Mouse (Mus musculus): ENCODE measurements around the gene Ccdc40. TPM values are rescaled to one million over a fixed set of nuclear protein-coding genes. Genes with fewer than 3 reads are reported as not detected.

Ccdc40 gene
- polyA plus RNA-seq, 1 experiment from 2014 or later = 19.1 TPM

GRCm38 (mm10) chr11:119304904-119305712 lies 76.7 kb downstream of the Ccdc40 start:
- 43% methylated on average over 16 of the region's 16 CpGs for whole genome bisulfite sequencing
- ATAC-seq (ENCODE audit: low FRiP score) = no peak

GRCm38 (mm10) chr11:119306762-119307657 lies 78.6 kb downstream of the Ccdc40 start:
- Histone ChIP-seq H3K9me3 (replicated peaks) (no peaks in the 10 kb centered on the region), H3K4me1 (no peaks in the 10 kb centered on the region; the same call in 1 of the 2 replicates), H3K27ac (no peak overlapping the region), H3K36me3 (no peaks in the 10 kb centered on the region), H3K27me3 (peaks cover 23% of the 10 kb centered on the region), H3K4me3 (no peak overlapping the region), H3K4me2 (replicated peaks) (no peak overlapping the region), H3K9ac (no peak overlapping the region)
- ATAC-seq (ENCODE audit: low FRiP score) = no peak
- 67% methylated on average over 13 of the region's 13 CpGs for WGBS

More at GRCm38 (mm10) chr11:119304904-119305712, 76.7 kb downstream of the Ccdc40 start:
- Histone ChIP-seq H3K27me3 (peaks cover 16% of the 10 kb centered on the region), H3K4me2 (replicated peaks) (no peak overlapping the region), H3K4me3 (no peak overlapping the region), H3K4me1 (peaks cover 7% of the 10 kb centered on the region), H3K27ac (no peak overlapping the region), H3K9ac (no peak overlapping the region), H3K36me3 (no peaks in the 10 kb centered on the region), H3K9me3 (replicated peaks) (no peaks in the 10 kb centered on the region)

- H3K27me3 ChIP-seq = peaks cover 23% of the 10 kb centered on the region
- no peaks in the 10 kb centered on the region for H3K36me3 ChIP-seq
- H3K4me2 ChIP-seq (replicated peaks) = no peak within 1 kb of the TSS
- no peak within 1 kb of the TSS for H3K27ac ChIP-seq
- WGBS = 45% methylated on average over 1 of the region's 1 CpGs
- H3K9ac ChIP-seq = no peak within 1 kb of the TSS
- H3K4me1 ChIP-seq = no peaks in the 10 kb centered on the region; the same call in 1 of the 2 replicates
- no peaks in the 10 kb centered on the region for H3K9me3 ChIP-seq (replicated peaks)
- no peak for ATAC-seq (ENCODE audit: low FRiP score)
- no peak within 1 kb of the TSS for H3K4me3 ChIP-seq
These were observed 79.2 kb downstream of the Ccdc40 start, which contains the start of gene Card14 for GRCm38 (mm10) chr11:119307658-119307867. Gene Card14 (plus strand): TSS chr11:119307768.

GRCm38 (mm10) chr11:119307916-119308315 lies 79.5 kb downstream of the Ccdc40 start:
- Histone ChIP-seq H3K36me3 (no peaks in the 10 kb centered on the region), H3K4me3 (no peak overlapping the region), H3K4me1 (no peaks in the 10 kb centered on the region; the same call in 1 of the 2 replicates), H3K27ac (no peak overlapping the region), H3K9ac (no peak overlapping the region), H3K4me2 (replicated peaks) (no peak overlapping the region), H3K9me3 (replicated peaks) (no peaks in the 10 kb centered on the region), H3K27me3 (peaks cover 23% of the 10 kb centered on the region)
- ATAC-seq (ENCODE audit: low FRiP score) = no peak
- 37% methylated on average over 11 of the region's 11 CpGs for WGBS

GRCm38 (mm10) chr11:119310621-119311020 lies 82.2 kb downstream of the Ccdc40 start:
- Histone ChIP-seq H3K27ac (no peak overlapping the region), H3K9me3 (replicated peaks) (no peaks in the 10 kb centered on the region), H3K9ac (no peak overlapping the region), H3K4me3 (no peak overlapping the region), H3K27me3 (peaks cover 8% of the 10 kb centered on the region), H3K4me1 (no peaks in the 10 kb centered on the region; the same call in 1 of the 2 replicates), H3K4me2 (replicated peaks) (no peak overlapping the region), H3K36me3 (no peaks in the 10 kb centered on the region)
- 18% methylated on average over 10 of the region's 10 CpGs for WGBS
- no peak for ATAC-seq (ENCODE audit: low FRiP score)

GRCm38 (mm10) chr11:119314252-119314936 lies 86.0 kb downstream of the Ccdc40 start:
- ATAC-seq (ENCODE audit: low FRiP score) = no peak
- H3K9ac ChIP-seq = no peak overlapping the region
- H3K4me1 ChIP-seq = no peaks in the 10 kb centered on the region
- H3K36me3 ChIP-seq = no peaks in the 10 kb centered on the region
- no peaks in the 10 kb centered on the region for H3K9me3 ChIP-seq (replicated peaks)
- H3K27me3 ChIP-seq = peaks cover 8% of the 10 kb centered on the region
- WGBS = 86% methylated on average over 17 of the region's 17 CpGs
- no peak overlapping the region for H3K27ac ChIP-seq
- no peak overlapping the region for H3K4me2 ChIP-seq (replicated peaks)
- H3K4me3 ChIP-seq = no peak overlapping the region

Other genes with a start within 250 kb of the Ccdc40 start
- gene Enpp7, start 240.4 kb upstream of the Ccdc40 start, polyA plus RNA-seq (2016; fragmentation: Nextera tagmentation; extraction: Ambion mirVana) = not detected in 2 replicates
- gene Cbx2, start 205.6 kb upstream of the Ccdc40 start, polyA plus RNA-seq (2016; fragmentation: Nextera tagmentation; extraction: Ambion mirVana) = 60.5 and 62.5 TPM in 2 replicates
- gene Cbx8, start 187.6 kb upstream of the Ccdc40 start, polyA plus RNA-seq (2016; fragmentation: Nextera tagmentation; extraction: Ambion mirVana) = 9.9 and 11.6 TPM in 2 replicates
- gene Cbx4, start 142.4 kb upstream of the Ccdc40 start, polyA plus RNA-seq (2016; fragmentation: Nextera tagmentation; extraction: Ambion mirVana) = 13.2 and 15.0 TPM in 2 replicates
- 34.7 and 36.7 TPM in 2 replicates for gene Tbc1d16, start 73 bp upstream of the Ccdc40 start, polyA plus RNA-seq (2016; fragmentation: Nextera tagmentation; extraction: Ambion mirVana)
- gene Gaa, start 39.3 kb downstream of the Ccdc40 start, polyA plus RNA-seq (2016; fragmentation: Nextera tagmentation; extraction: Ambion mirVana) = 49.3 and 52.4 TPM in 2 replicates
- gene Eif4a3, start 71.5 kb downstream of the Ccdc40 start, polyA plus RNA-seq (2016; fragmentation: Nextera tagmentation; extraction: Ambion mirVana) = 291 and 294 TPM in 2 replicates
- gene Card14, start 79.2 kb downstream of the Ccdc40 start, polyA plus RNA-seq (2016; fragmentation: Nextera tagmentation; extraction: Ambion mirVana) = 0.07 and 0.27 TPM in 2 replicates
- gene Sgsh, start 127.0 kb downstream of the Ccdc40 start, polyA plus RNA-seq (2016; fragmentation: Nextera tagmentation; extraction: Ambion mirVana) = 4.4 and 4.6 TPM in 2 replicates
- 5.3 and 6.0 TPM in 2 replicates for gene Slc26a11, start 127.0 kb downstream of the Ccdc40 start, polyA plus RNA-seq (2016; fragmentation: Nextera tagmentation; extraction: Ambion mirVana)
- 1.5 and 2.3 TPM in 2 replicates for gene Rnf213, start 164.5 kb downstream of the Ccdc40 start, polyA plus RNA-seq (2016; fragmentation: Nextera tagmentation; extraction: Ambion mirVana)